Mouse (Mus musculus): Measurements from ENCODE around the gene Sf3a2.
A peak's percentile ranks its signal among the peaks of the same experiment; 100 is the strongest.

Sf3a2 gene

GRCm38 (mm10) chr10:80774981-80775380 is 23.0 kb upstream of the Sf3a2 start:
- no peak for DNase-seq (ENCODE audit: inconsistent age in 2 of 2, low spot score in 1 of 2)

GRCm38 (mm10) chr10:80775731-80776130 is 22.3 kb upstream of the Sf3a2 start:
- DNase-seq (ENCODE audit: inconsistent age in 2 of 2, low spot score in 1 of 2), result peak in 1 of 2 experiments; percentile 35

DNA sequence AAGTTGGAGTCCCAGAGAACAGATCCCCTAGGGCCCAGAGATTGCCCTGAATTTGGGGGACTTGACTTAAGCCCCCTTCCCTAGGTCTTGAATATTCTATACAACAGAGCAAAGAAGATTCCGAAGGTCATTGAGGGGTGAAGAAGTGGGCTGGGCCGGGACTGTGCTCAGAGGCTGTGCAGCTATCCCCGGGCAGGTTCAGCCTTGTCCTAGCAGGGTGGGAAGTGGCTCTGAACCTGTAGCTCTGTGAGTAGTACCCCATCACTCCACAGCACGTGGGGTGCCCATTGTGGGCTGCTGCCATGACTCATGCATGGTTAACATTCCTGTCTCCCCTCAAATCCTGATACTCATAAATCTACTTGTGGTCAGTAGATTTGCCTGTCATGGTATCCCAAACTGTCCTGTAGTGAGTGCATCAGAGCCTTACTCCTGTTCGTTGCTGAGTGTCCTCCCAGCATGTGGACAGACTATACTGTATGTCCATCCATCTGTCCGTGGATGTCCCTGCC is 21.6 kb upstream of the Sf3a2 start:
- no peak for DNase-seq (ENCODE audit: inconsistent age in 2 of 2, low spot score in 1 of 2)

- DNase-seq (ENCODE audit: inconsistent age in 2 of 2, low spot score in 1 of 2), result no peak
These were observed 20.9 kb upstream of the Sf3a2 start for GRCm38 (mm10) chr10:80777123-80777522.

GRCm38 (mm10) chr10:80779565-80779964 is 18.4 kb upstream of the Sf3a2 start:
- DNase-seq (ENCODE audit: inconsistent age in 2 of 2, low spot score in 1 of 2), result peak; percentile 77 to 88

DNA sequence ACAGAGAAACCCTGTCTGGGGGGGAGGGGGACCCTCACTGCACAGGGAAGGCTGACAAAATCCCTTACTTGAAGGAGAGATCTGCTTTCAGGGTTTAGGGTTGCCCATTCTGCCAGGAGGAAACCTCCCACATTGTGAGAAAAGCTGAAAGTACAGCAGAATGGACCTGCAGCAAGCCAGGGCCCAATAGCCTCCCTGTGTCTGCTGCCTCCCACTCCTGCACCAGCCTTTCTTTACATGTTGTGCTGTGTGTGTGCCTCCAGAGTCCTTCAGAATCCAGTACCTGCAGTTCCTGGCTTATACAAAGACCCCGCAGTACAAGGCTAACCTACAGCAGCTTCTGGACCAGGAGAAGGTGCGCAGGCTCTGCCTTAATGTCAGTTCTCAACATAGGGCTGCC is 13.7 kb upstream of the Sf3a2 start:
- no peak for DNase-seq (ENCODE audit: inconsistent age in 2 of 2, low spot score in 1 of 2)

- no peak for DNase-seq (ENCODE audit: inconsistent age in 2 of 2, low spot score in 1 of 2)
These were observed 13.1 kb upstream of the Sf3a2 start for GRCm38 (mm10) chr10:80784871-80785270.

GRCm38 (mm10) chr10:80785963-80786362 is 12.0 kb upstream of the Sf3a2 start:
- DNase-seq (ENCODE audit: inconsistent age in 2 of 2, low spot score in 1 of 2), result no peak

DNA sequence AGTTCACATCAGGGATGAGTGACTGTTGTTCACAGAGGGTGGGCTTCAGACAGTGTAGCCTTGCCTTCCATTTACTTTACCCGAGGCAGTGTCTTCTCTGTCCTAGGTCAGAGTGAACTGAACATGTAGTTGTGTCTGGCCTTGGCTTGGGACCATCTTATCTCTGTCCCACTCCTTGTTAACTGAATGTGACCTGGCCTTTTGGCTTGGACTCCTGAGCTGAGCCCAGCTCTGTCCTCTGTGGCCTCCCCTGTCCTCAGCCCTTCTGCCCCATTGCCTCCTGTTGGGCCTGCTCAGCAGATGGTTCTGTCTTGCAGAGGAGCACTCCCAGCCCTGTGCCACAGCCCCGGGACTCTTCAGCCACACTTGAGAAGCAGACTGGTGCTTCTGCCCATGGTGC is 10.5 kb upstream of the Sf3a2 start:
- DNase-seq (ENCODE audit: inconsistent age in 2 of 2, low spot score in 1 of 2), result peak in 1 of 2 experiments; percentile 56

- DNase-seq (ENCODE audit: inconsistent age in 2 of 2, low spot score in 1 of 2), result peak in 1 of 2 experiments; percentile 84
These were observed 7.1 kb upstream of the Sf3a2 start for GRCm38 (mm10) chr10:80790761-80791404.

- DNase-seq (ENCODE audit: inconsistent age in 2 of 2, low spot score in 1 of 2), result no peak
These were observed 6.4 kb upstream of the Sf3a2 start for GRCm38 (mm10) chr10:80791476-80792174.

DNA sequence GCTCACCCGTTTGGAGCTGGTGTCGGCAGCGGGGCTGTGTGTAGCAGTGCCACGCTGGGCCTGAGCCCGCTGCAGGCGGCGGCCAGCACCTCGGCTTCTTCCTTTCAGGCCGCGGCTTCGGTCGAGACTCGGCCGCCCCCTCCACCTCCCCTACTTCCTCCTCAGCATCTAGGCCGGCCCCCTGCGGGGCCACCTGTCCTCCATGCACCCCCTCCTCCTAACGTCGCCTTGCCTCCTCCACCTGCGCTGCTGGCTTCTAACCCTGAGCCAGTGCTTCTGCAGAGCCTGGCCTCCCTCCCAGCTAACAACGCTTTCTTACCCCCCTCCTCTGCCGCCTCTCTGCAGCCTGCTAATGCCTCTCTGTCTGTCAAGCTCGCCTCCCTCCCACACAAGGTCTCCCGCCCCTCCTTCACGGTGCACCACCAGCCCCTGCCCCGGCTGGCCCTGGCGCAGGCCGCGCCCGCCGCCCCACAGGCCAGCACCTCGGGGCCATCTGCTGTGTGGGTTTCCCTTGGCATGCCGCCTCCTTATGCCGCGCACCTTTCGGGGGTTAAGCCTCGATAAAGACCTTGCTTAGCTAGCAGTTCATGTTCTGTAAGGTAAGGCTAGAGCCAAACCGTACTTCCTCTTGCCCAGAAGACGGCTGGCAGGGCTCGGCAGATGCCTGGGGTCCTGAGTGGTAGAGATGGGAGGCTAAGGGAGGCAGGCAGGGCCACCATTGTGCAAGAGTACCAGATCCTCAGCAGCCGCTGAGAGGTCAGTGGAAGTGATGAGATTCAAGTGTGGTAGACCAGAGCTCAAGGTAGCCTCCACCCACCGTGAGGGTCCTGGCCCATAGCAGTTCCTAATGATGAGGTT is 5.6 kb upstream of the Sf3a2 start:
- DNase-seq (ENCODE audit: inconsistent age in 2 of 2, low spot score in 1 of 2), result peak in 1 of 2 experiments; percentile 51

- DNase-seq (ENCODE audit: inconsistent age in 2 of 2, low spot score in 1 of 2), result no peak
These were observed 4.8 kb upstream of the Sf3a2 start for GRCm38 (mm10) chr10:80793033-80793784.

GRCm38 (mm10) chr10:80793803-80794202 is 4.2 kb upstream of the Sf3a2 start:
- no peak for DNase-seq (ENCODE audit: inconsistent age in 2 of 2, low spot score in 1 of 2)

GRCm38 (mm10) chr10:80794750-80795149 is 3.2 kb upstream of the Sf3a2 start:
- DNase-seq (ENCODE audit: inconsistent age in 2 of 2, low spot score in 1 of 2), result no peak

- no peak for DNase-seq (ENCODE audit: inconsistent age in 2 of 2, low spot score in 1 of 2)
These were observed 1.6 kb upstream of the Sf3a2 start for GRCm38 (mm10) chr10:80796307-80796848.

DNA sequence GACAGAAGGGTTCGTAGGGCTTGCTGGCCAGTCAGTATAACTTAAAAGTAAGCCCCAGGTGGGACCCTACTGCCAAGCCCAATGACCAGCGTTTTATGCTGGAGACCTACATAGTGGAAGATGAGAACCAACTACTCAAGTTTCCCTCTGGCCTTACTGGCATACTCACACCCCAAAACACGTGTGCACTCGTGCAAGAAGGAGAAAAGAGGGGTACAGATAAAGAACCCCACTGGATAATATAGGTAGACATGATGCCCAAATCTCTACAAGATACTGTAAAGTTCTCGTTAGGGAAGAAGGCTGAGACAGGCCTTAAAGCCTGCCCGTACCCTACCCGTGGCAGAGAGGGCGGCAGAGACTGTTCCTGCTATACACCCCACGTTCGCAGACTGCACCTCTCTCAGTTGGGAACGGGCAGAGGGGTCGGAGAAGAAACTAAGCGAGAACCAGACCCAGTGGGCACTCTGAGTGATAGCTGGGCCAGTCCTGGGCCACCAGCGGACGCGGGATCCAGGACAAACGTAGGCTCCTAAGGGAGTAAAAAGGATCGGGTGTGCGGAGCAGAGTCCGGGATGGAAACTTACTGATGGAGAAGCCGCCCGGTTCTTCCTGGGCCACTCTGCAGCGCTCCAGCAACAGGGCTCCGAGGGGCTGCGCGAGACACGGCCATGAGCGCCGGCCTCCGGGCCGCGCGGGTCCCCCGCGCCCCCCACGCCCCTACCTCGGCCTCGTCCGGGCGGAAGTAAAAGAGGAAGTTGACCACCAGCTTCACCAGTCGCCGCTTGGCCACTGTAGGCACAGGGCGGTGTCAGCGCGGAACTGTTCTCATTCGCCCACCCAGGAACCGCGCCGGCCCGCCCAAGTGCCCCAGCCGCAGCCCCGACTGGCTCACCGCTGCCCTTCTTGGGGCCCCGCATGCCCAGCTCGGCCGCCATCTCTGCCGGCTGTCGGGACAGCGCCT is 530 bp upstream of the Sf3a2 start:
- no peak for DNase-seq (ENCODE audit: inconsistent age in 2 of 2, low spot score in 1 of 2)

DNA sequence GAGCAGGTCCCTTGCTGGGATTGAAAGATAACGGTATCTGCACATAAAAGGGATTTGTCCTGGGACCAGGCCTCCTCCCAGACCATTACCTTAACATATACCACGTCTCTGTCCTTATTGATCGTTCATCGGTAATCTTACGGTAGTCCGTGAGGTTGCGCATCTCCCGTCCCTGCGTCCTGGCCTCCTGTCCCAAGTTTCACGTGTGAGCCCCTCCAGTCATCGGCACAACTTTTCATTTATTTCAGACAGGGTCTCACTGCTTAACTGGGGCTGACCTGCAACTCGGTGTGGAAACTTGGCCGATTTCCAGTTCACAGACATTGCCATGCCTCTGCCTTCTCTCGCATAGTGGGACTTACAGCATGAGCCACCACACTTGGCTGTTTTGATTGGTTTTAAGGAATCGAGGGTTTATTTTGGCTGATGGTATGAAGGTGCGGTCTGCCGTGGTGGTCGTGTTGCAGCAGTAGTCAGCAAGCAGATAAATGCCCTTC is 1.1 kb downstream of the Sf3a2 start:
- no peak for DNase-seq (ENCODE audit: inconsistent age in 2 of 2, low spot score in 1 of 2)

DNA sequence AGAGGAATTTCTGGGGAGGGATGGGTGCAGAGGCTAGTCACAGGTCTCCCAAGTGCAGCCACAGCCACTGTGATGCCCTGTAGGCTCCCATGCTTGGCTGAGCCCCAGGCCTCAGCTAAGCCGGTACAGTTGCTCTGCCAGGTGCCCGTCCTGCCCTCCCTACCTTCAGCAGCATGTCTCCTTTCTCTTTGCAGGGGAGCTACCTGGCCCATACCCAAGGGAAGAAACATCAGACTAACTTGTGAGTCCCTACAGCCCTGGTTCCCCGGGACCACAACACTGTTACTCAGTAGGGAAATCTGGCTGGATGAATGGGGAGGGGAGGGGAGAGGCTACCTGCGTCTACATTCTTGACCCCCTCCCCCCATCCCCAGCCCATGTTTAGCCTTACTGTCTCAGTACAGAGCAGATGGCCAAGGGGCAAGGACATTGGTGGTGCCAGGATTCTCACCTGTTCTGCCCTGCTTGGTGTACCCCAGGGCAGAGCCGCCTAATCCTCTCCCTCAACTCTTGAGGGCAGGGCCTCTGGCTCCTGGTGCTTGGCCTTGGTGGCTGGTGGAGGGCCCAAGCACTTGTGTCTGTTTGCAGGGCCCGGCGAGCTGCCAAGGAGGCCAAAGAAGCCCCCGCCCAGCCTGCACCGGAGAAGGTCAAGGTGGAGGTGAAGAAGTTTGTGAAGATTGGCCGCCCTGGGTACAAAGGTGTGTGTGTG is 4.4 kb downstream of the Sf3a2 start:
- no peak for DNase-seq (ENCODE audit: inconsistent age in 2 of 2, low spot score in 1 of 2)

All from adrenal gland, adult (tissue).